Mouse (Mus musculus): ENCODE measurements at regions not wholly inside any gene's neighbourhood (a gene's known extent, or its start where the extent isn't known, plus 50 kb on each side); places are given as distances from the start of the nearest gene placed in this dataset.

DNA sequence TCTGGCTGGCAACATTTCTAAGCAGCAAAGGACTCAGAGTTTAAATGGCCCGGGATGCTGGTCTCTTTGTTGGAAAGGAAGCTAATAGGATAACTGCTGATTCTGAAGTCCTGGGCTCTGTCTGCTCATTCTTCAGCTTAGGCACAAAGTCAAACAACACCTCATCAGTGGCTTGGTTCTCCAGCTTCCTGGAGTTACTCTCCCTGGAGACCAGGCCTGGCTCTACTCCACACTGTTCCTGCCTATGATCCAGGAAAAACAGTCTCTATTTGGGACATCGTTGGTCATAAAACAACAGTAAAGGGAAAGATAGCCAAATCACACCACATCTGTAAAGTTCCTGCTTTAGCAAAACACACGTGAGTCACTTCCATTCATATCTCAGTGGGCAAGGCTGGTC is 271.3 kb upstream of the 9630041A04Rik start:
- no peaks in the 10 kb centered on the region for H3K4me1 ChIP-seq (ENCODE audit: control insufficient read depth, insufficient read depth, low read length)
- 83% methylated on average over 3 of the region's 3 CpGs for WGBS
- no peak for TF ChIP-seq CTCF (IDR thresholded peaks at IDR 0.05; ENCODE audit: borderline replicate concordance, insufficient read depth, low read depth, low read length)
- TF ChIP-seq POLR2A (IDR thresholded peaks at IDR 0.05; ENCODE audit: borderline replicate concordance, insufficient read depth, low read length), result no peak
- DNase-seq, result no peak
- no peaks in the 10 kb centered on the region for H3K27me3 ChIP-seq (ENCODE audit: control insufficient read depth, insufficient read depth, low read length)
- H3K27ac ChIP-seq (ENCODE audit: insufficient read depth, low read length), result no peak overlapping the region
- no peak overlapping the region for H3K4me3 ChIP-seq (replicated peaks; ENCODE audit: insufficient read depth, low read depth, low read length)

DNA sequence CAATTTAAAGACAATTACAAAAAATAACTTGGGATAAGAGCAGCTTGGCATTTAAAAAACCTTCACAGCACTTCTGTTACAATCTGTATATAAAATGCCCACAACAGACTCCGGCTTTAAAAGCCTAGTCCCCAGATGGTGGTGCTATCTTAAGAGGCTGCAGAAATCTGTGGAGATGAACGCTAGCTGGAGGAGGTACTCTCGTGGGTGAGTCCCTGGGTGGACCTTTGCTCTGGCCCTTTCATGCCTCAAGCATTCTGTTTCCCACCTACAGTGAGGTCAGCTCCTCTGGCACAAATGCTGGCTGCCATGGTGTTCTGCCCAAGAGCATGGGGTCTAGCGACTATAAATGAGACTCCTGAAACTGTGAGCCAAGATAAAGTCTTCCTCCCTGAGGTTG is 280.6 kb upstream of the 9630041A04Rik start:
- Histone ChIP-seq H3K4me3 (replicated peaks; ENCODE audit: insufficient read depth, low read depth, low read length) (no peak overlapping the region), H3K27ac (ENCODE audit: insufficient read depth, low read length) (no peak overlapping the region), H3K4me1 (ENCODE audit: control insufficient read depth, insufficient read depth, low read length) (no peaks in the 10 kb centered on the region), H3K27me3 (ENCODE audit: control insufficient read depth, insufficient read depth, low read length) (no peaks in the 10 kb centered on the region)
- TF ChIP-seq POLR2A (IDR thresholded peaks at IDR 0.05; ENCODE audit: borderline replicate concordance, insufficient read depth, low read length) (no peak), CTCF (IDR thresholded peaks at IDR 0.05; ENCODE audit: borderline replicate concordance, insufficient read depth, low read depth, low read length) (no peak)
- whole genome bisulfite sequencing, result 95% methylated on average over 4 of the region's 4 CpGs
- no peak for DNase-seq

- Histone ChIP-seq H3K4me3 (replicated peaks; ENCODE audit: insufficient read depth, low read depth, low read length) (no peak overlapping the region), H3K27ac (ENCODE audit: insufficient read depth, low read length) (no peak overlapping the region), H3K4me1 (ENCODE audit: control insufficient read depth, insufficient read depth, low read length) (no peaks in the 10 kb centered on the region), H3K27me3 (ENCODE audit: control insufficient read depth, insufficient read depth, low read length) (no peaks in the 10 kb centered on the region)
- TF ChIP-seq POLR2A (IDR thresholded peaks at IDR 0.05; ENCODE audit: borderline replicate concordance, insufficient read depth, low read length) (no peak), CTCF (IDR thresholded peaks at IDR 0.05; ENCODE audit: borderline replicate concordance, insufficient read depth, low read depth, low read length) (no peak)
- 58% methylated on average over 4 of the region's 4 CpGs for WGBS
- no peak for DNase-seq
Measured at GRCm38 (mm10) chr9:101570714-101571113, 290.9 kb upstream of the 9630041A04Rik start.

GRCm38 (mm10) chr9:101563196-101563595 is 298.4 kb upstream of the 9630041A04Rik start:
- TF ChIP-seq POLR2A (IDR thresholded peaks at IDR 0.05; ENCODE audit: borderline replicate concordance, insufficient read depth, low read length) (no peak), CTCF (IDR thresholded peaks at IDR 0.05; ENCODE audit: borderline replicate concordance, insufficient read depth, low read depth, low read length) (no peak)
- no peak for DNase-seq
- Histone ChIP-seq H3K4me3 (replicated peaks; ENCODE audit: insufficient read depth, low read depth, low read length) (no peak overlapping the region), H3K27me3 (ENCODE audit: control insufficient read depth, insufficient read depth, low read length) (no peaks in the 10 kb centered on the region), H3K4me1 (ENCODE audit: control insufficient read depth, insufficient read depth, low read length) (no peaks in the 10 kb centered on the region), H3K27ac (ENCODE audit: insufficient read depth, low read length) (no peak overlapping the region)
- 62% methylated on average over 9 of the region's 9 CpGs for WGBS

- Histone ChIP-seq H3K27ac (ENCODE audit: insufficient read depth, low read length) (no peak overlapping the region), H3K4me3 (replicated peaks; ENCODE audit: insufficient read depth, low read depth, low read length) (no peak overlapping the region), H3K27me3 (ENCODE audit: control insufficient read depth, insufficient read depth, low read length) (no peaks in the 10 kb centered on the region), H3K4me1 (ENCODE audit: control insufficient read depth, insufficient read depth, low read length) (no peaks in the 10 kb centered on the region)
- 91% methylated on average over 11 of the region's 11 CpGs for WGBS
- TF ChIP-seq CTCF (IDR thresholded peaks at IDR 0.05; ENCODE audit: borderline replicate concordance, insufficient read depth, low read depth, low read length) (no peak), POLR2A (IDR thresholded peaks at IDR 0.05; ENCODE audit: borderline replicate concordance, insufficient read depth, low read length) (no peak)
- DNase-seq, result no peak
Measured at GRCm38 (mm10) chr9:101559366-101559765, 302.3 kb upstream of the 9630041A04Rik start.

DNA sequence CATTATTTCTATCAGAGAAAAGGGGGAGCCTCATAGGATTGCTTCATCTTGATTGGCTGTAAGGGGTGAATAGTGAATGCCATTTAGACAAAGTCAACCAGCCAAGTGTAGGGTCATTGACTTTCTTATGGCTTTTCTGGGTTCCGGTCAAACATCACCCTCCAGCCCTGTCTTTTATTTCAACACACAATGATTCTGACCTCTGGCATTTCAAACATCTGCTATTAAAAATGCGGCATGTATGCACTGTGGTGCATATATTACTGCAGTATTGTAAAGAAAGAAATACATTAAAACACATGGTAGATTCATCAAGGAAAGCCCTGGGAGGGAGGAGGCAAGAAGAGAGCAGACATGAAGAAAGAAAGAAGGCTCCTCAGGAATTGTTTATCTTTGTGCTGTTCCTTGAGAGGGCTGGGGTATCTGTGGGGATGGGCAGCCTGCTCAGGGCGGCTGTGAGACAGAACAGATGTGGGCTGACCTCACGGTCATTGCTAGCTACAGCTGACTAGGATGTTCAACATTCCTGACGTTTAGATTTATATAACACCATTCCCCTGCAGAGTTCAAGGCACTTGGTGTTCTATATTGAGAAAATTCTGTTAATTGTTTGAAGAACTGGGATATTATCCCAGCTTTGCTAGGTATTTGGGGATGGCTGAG is 303.5 kb upstream of the Ppp2r3a start:
- no peak for TF ChIP-seq POLR2A (IDR thresholded peaks at IDR 0.05; ENCODE audit: borderline replicate concordance, insufficient read depth, low read length)
- no peak for TF ChIP-seq CTCF (IDR thresholded peaks at IDR 0.05; ENCODE audit: borderline replicate concordance, insufficient read depth, low read depth, low read length)
- H3K4me1 ChIP-seq (ENCODE audit: control insufficient read depth, insufficient read depth, low read length), result no peaks in the 10 kb centered on the region
- DNase-seq, result no peak
- H3K4me3 ChIP-seq (replicated peaks; ENCODE audit: insufficient read depth, low read depth, low read length), result no peak overlapping the region
- H3K27ac ChIP-seq (ENCODE audit: insufficient read depth, low read length), result no peak overlapping the region
- H3K27me3 ChIP-seq (ENCODE audit: control insufficient read depth, insufficient read depth, low read length), result no peaks in the 10 kb centered on the region
- 69% methylated on average over 5 of the region's 5 CpGs for WGBS

DNA sequence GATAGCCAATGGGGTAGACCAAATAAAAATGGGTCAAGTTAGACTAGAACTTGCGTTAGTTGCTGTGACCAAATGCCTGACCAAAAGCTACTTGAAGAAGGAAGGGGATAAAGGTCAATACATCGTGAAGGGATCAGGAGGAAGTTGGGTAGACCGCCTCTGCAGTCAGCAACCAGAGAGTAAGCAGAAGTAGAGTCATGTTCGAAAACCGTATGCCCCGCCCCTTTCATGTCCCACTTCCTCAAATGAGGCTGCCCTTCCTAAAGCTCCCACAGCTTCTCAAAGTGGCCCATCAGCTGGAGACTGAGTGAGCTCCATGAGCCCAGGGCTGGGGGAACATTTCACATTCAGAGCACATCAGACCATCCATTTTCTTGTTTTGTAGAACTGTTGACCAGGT is 301.2 kb upstream of the Ppp2r3a start:
- no peaks in the 10 kb centered on the region for H3K27me3 ChIP-seq (ENCODE audit: control insufficient read depth, insufficient read depth, low read length)
- H3K27ac ChIP-seq (ENCODE audit: insufficient read depth, low read length), result no peak overlapping the region
- DNase-seq, result no peak
- no peaks in the 10 kb centered on the region for H3K4me1 ChIP-seq (ENCODE audit: control insufficient read depth, insufficient read depth, low read length)
- WGBS, result 95% methylated on average over 6 of the region's 6 CpGs
- TF ChIP-seq CTCF (IDR thresholded peaks at IDR 0.05; ENCODE audit: borderline replicate concordance, insufficient read depth, low read depth, low read length) (no peak), POLR2A (IDR thresholded peaks at IDR 0.05; ENCODE audit: borderline replicate concordance, insufficient read depth, low read length) (no peak)
- H3K4me3 ChIP-seq (replicated peaks; ENCODE audit: insufficient read depth, low read depth, low read length), result no peak overlapping the region

DNA sequence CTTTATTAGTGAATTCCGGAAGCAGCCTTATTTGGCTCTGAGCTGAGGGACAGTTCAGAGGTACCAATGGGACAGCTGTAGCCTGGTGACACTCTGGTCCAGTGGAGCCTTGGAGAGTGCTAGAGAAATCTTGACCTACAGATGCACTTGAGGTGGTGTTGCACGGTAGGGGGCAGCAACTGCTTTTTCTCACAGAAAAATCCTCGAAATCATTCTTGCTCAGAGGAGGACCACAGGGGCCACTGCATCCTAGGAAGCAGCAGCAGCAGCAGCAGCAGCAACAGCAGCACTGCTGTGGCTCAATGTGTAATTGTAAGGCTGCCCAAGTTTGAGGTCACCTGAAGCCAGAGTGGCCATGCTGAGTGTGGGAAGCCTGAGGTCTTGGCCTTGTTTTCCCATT is 299.7 kb upstream of the Ppp2r3a start:
- DNase-seq, result no peak
- Histone ChIP-seq H3K27ac (ENCODE audit: insufficient read depth, low read length) (no peak overlapping the region), H3K4me1 (ENCODE audit: control insufficient read depth, insufficient read depth, low read length) (no peaks in the 10 kb centered on the region), H3K4me3 (replicated peaks; ENCODE audit: insufficient read depth, low read depth, low read length) (no peak overlapping the region), H3K27me3 (ENCODE audit: control insufficient read depth, insufficient read depth, low read length) (no peaks in the 10 kb centered on the region)
- WGBS, result 70% methylated on average over 3 of the region's 3 CpGs
- TF ChIP-seq POLR2A (IDR thresholded peaks at IDR 0.05; ENCODE audit: borderline replicate concordance, insufficient read depth, low read length), result no peak
- TF ChIP-seq CTCF (IDR thresholded peaks at IDR 0.05; ENCODE audit: borderline replicate concordance, insufficient read depth, low read depth, low read length), result no peak

All from cerebellum, adult 2 months (tissue).